Mouse (Mus musculus): Measurements from ENCODE around the gene Trak2.
"Not testable (repeated sequence)": the region's sequence is repeated elsewhere in the genome, so short reads cannot be mapped to it uniquely, and the experiment has no call there.

Gene Trak2

DNA sequence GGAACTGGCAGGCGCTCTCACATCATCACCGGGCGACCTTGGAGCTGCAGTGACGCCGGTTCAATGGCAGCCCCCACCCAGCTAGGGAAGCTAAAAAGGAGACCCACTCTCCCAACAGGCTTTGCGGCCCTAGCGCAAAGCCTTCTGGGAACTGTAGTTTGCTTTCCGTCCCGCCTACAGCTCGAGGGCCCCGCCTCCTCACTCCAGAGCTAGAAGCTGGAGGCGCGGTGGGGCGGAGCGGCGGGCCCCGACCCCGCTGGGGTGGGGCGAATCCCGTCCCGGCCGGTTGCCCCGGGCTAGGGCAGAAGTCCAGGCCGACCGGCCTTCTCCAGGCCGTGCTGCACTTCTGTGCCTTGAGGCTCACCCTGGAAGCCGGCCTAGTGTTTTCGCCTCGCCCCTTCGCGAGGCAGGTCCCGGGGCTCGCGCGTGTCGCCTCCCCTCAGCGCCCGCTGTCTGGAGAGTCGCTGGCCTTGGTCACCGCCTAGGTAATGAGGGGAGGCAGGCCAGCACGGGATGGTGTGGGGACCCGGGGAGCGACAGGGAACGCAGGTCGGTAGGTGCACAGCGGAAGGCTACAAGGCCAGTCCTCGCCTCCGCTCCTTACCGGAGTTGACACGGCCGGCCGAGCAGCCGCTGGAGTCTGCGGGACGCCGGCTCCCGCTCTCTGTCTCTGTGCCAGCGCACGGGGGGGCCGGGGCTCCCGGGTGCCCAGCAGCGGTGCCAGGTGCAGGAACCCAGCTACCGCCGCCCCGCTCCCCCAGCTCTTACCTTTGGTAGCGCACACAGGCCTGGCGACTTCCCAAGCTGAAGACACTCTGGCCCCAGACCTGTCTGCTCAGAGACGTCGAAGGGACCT, at the start of gene Trak2, which contains the start of gene Stradb:
TSS of gene Trak2 (minus strand) at position 65 of the 856 bp plus-strand sequence.
TSS of gene Stradb (plus strand) at position 157 of the 856 bp plus-strand sequence.
- DNase-seq: peak; percentile 96

DNA sequence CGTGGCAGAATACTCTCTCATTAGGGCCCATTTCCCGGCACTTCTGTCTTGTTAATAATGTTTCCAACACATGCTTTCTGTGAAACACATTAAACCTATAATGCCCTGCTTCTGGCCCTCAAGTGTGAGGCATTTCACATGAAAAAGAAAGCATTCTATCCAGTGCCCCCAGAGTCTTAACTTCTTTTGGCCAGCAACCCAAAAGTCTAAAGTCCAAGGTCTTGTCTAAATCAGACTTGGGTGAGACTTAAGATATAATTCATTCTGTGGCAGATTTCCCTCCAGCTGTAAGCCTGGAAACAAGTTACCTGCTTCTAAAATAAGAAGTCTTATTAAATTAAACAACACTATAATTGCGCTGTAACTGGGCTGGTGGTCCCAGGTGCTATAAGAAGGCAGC, 48.3 kb upstream of the Trak2 start:
- no peak for DNase-seq

DNA sequence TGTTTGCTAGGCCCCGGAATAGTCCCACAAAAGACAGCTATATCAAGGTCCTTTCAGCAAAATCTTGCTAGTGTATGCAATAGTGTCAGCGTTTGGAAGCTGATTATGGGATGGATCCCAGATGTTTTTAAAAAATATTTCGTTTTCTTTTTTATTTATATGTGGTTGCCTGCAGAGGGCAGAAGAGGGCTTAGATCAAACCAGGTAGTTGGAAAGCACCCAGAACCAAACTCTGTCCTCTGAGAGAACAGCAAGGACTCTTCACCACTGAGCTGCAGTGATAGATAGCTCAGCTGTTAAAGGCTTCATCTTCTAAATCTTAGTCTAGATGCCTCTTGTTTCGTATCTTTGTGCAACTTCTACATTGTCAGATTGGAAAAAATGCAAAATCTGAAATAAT, 36.0 kb upstream of the Trak2 start:
- peak; percentile 7 for DNase-seq

DNA sequence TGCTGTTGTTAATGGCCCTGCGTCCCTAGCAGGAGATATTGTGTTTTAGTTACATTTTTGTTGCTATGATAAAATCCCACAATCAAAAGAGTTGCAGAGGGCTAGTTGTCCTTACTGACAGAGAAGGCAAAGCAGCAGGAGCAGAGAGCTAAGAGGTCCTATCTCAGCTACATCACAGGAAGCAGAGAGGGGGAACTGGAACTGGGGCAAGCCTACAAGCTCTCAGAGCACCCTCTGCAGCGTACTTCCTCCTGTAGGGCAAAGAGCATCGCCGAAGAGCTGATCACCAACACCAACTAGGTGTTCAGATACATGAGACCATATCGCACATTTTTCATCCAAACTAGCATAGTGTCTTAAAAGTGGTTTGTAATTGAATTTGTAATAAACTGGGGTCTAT, 22.1 kb upstream of the Trak2 start:
- no peak for DNase-seq

DNA sequence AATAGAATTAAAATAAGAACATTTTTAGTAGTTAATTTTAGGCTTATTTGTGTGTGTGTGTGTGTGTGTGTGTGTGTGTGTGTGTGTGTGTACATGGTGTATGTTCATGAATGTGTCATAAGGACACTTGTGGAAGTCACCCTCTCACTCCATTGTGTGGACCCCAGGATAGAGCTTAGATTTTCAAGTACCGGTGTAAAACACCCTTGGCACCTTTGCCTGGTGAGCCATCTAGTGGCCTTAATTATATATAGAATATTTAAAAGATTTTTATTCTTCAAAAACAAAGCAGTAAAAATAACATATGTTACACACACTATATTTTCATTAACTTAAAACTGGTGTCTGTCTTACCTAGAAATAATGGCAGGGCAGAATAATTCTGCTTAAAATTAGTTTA, 20.5 kb upstream of the Trak2 start:
- no peak for DNase-seq

DNA sequence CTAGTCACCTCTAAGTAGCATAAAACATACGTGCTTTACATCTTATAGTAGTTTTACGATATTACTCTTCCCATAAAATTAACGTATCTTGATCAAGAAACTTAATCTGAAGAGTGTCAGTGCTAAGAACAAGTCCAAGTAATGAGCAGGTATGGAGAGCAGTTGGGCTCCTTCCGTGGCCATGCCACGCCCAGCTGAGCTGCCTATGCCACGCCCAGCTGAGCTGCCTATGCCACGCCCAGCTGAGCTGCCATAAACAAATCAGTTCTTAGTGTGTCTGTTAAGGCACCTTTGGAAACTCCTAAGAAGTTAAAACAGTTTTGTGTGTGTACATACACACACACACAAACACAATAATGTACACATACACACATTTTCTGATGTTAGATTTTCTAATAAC, 19.9 kb upstream of the Trak2 start:
- DNase-seq: no peak

DNA sequence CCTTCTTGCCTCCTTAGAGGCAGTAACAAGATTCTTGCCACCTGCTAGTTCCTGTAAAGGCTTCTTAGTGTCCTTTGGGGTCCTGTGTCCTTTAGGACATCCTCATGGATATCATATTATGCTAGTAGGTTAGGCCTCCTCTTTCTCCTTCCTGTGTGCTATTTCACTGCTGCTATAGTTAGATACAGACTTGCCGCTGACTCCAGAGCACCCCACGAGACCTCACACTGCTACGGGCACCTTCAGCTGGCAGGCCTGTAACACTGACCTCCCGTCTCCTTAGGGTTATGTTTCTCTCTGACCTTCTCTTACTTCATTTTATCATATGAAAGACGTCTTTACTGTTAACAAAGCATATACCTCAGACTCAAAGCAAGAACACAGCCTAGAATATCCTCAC, 11.4 kb upstream of the Trak2 start:
- DNase-seq: no peak

- DNase-seq: no peak
Measured at GRCm38 (mm10) chr1:58982276-58982675, 9.0 kb upstream of the Trak2 start.

GRCm38 (mm10) chr1:58972851-58973365, 322 bp downstream of the Trak2 start:
- DNase-seq: no peak

GRCm38 (mm10) chr1:58971097-58971496, 2.1 kb downstream of the Trak2 start:
- no peak for DNase-seq

- DNase-seq: no peak
Measured at GRCm38 (mm10) chr1:58970054-58970453, 3.2 kb downstream of the Trak2 start.

DNA sequence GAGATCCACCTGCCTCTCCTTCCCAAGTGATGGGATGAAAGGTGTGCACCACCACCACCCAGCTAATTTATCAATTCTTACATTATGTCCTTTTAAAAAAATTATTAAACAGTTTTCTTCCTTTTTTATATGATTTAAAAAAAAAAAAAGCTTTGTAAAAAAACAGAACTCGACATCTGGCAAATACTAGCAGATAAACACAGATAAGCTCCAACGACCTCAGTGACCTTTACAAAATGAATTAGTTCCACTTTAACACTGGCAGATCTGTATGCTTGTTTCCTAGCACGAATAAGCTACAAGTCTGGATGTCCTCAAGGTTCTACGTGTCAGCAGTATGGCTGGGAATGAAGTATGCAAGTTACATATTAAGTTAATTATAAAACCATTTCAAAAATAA, 5.7 kb downstream of the Trak2 start:
- DNase-seq: no peak

DNA sequence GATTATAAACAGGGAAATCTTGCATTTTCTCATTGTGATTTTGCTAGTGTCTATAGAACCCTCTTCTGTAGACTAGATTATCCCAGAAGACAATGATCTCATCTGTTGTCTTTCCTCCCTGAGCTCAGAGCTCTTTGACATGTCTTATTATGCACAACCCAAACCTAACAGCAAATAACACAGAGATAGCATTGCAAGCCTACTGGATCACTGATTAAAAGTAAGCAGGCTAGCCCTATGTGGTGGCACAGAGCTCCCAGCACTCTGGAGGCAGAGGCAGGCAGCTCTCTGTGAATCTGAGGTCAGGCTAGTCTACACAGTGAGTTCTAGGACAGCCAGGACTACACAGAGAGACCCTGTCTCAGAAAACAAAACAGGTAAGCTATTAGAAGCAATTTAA, 10.4 kb downstream of the Trak2 start:
- no peak for DNase-seq

- DNase-seq: no peak
Measured at GRCm38 (mm10) chr1:58962418-58962817, 10.8 kb downstream of the Trak2 start.

DNA sequence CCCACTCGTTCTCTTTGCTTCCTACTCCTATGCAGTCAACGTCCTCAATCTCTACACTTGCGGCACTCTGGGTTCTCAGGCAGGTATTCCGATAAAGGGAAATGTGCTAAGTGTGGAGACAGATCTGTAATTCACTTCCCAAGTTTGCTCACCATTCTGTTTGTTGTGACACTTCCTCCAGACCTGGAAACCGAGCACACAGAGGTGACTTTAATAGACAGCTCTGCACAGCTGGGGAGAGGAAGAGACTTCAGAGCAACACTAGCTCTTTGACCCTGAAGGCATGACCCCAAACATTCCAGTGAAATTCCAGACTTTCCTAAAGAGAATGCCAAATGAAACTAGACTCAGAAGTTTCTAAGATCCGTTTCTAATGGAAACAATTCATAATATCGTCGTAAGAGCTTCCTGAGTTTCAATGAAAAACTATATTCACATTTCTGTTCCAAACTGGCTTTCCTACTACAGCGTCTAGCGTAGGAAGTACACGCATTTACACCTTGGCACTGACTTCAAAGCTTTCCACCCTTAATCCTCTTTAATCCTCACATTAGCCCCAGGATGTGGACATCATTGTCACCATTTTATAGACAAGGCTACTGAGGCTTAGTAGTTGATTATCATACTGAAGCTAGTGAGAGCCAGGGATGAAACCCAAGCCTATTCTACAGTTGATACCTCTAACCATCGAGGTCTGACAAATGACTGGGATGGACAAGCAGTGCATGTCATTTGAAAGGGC, 11.9 kb downstream of the Trak2 start:
- DNase-seq: no peak

GRCm38 (mm10) chr1:58959682-58960081, 13.5 kb downstream of the Trak2 start:
- no peak for DNase-seq

DNA sequence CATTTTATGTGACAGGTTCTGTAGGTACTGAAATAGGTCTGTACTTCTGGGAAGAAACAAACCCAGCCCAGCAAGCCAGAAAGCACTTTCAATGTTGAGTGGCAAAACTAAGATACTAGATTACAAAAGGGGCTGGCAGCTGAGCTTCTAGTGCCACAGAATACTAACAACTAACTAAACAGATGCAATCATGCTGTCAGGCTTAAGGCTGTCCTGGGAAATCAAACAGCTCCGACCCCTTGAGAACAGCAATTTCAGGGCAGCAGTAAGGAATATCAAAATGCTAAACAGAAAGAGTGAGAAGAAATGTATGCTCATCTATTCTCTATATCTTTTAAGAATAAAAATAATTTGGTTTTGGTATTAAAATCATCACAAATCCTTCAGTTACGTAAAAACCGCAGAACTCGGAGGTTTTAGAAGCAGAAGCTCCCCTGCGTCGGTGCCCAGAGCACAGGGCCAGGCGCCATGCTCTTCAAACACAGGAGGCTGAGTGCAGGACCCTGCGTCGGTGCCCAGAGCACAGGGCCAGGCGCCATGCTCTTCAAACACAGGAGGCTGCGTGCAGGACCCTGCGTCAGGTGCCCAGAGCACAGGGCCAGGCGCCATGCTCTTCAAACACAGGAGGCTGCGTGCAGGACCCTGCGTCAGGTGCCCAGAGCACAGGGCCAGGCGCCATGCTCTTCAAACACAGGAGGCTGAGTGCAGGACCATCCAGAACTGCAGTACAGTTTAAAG, 14.3 kb downstream of the Trak2 start:
- DNase-seq: not testable (repeated sequence)

GRCm38 (mm10) chr1:58957931-58958330, 15.3 kb downstream of the Trak2 start:
- DNase-seq: no peak

DNA sequence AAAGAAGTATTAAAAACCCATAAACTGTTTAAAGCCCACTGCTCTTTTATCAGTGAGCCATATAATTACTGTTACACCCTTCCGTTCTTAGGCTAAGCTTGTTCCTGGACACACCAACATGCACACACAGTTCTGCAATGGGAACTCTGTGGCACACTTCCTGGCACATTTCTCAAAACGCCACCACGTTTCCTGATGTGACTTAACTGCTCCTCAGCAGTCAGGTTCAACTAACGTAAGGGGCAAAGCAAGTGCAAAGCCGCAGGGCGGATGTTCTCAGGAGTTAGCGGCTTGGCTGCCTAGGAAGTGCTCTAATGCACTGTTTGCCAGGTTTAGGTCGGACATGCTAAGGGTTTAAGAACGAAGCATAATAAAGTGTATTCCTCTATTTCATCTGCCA, 17.0 kb downstream of the Trak2 start:
- peak; percentile 76 for DNase-seq

- peak; percentile 26 for DNase-seq
Measured at GRCm38 (mm10) chr1:58955716-58956115, 17.5 kb downstream of the Trak2 start.

GRCm38 (mm10) chr1:58954578-58955410, 18.4 kb downstream of the Trak2 start:
- DNase-seq: no peak

Data from thymus, postnatal 25 days (tissue).